Mouse (Mus musculus) testis, adult 2 months (tissue): ENCODE measurements around the gene Gm11555. TPM values are rescaled to one million over a fixed set of nuclear protein-coding genes. Genes with fewer than 3 reads are reported as not detected.
"Not testable (repeated sequence)": the region's sequence is repeated elsewhere in the genome, so short reads cannot be mapped to it uniquely, and the experiment has no call there.

Source experiments
- H3K27ac ChIP-seq: fragments of 200-500 bp; 2 replicates; pipeline ENCODE4 v1.5.1; 2012; ENCODE audit warnings: low read depth, low read length; ENCODE audit not compliant: control insufficient read depth, insufficient read depth
- H3K27me3 ChIP-seq: fragments of 200-500 bp; 2 replicates; pipeline ENCODE4 v1.6.1; 2012; ENCODE audit warnings: mild to moderate bottlenecking, low read length, moderate library complexity; ENCODE audit not compliant: control insufficient read depth, insufficient read depth
- H3K36me3 ChIP-seq: fragments of 200-500 bp; 2 replicates; pipeline ENCODE4 v1.6.1; 2012; ENCODE audit warnings: mild to moderate bottlenecking, low read length; ENCODE audit not compliant: control insufficient read depth, insufficient read depth
- H3K4me1 ChIP-seq: fragments of 200-500 bp; 2 replicates; pipeline ENCODE4 v1.6.1; 2012; ENCODE audit warnings: low read length; ENCODE audit not compliant: control insufficient read depth, insufficient read depth
- H3K4me3 ChIP-seq: fragments of 200-500 bp; 2 replicates; pipeline ENCODE4 v1.5.1; 2012; ENCODE audit warnings: low read depth, mild to moderate bottlenecking, low read length, moderate library complexity, mixed read lengths; ENCODE audit not compliant: control insufficient read depth
- CTCF ChIP-seq: fragments of 200-500 bp; IDR thresholded peaks from 2 replicates; pipeline ENCODE4 v1.5.1; 2012; ENCODE audit warnings: low read depth, mild to moderate bottlenecking, inconsistent platforms, low read length, moderate library complexity; ENCODE audit not compliant: control insufficient read depth, insufficient read depth, insufficient replicate concordance
- POLR2A ChIP-seq: fragments of 200-500 bp; IDR thresholded peaks from 2 replicates; pipeline ENCODE4 v1.6.1; 2012; ENCODE audit warnings: low read depth, mild to moderate bottlenecking, inconsistent platforms, low read length, moderate library complexity; ENCODE audit not compliant: control insufficient read depth
- polyA plus RNA-seq: library from polyadenylated mRNA; depleted of rRNA; stranded (reverse); fragments of >200 nt; gene quantifications from 2 replicates; pipeline ENCODE4 v1.2.3, GENCODE M21; 2012

Gene Gm11555
- polyA plus RNA-seq, 1 experiment = not detected

GRCm38 (mm10) chr11:99657051-99657450, 7.0 kb upstream of the Gm11555 start:
- H3K4me1 ChIP-seq = no peaks in the 10 kb centered on the region
- TF ChIP-seq CTCF = no peak
- no peak for TF ChIP-seq POLR2A
- H3K27ac ChIP-seq = no peak overlapping the region
- H3K36me3 ChIP-seq = no peaks in the 10 kb centered on the region
- no peak overlapping the region for H3K4me3 ChIP-seq
- no peaks in the 10 kb centered on the region for H3K27me3 ChIP-seq

- Histone ChIP-seq H3K4me1 (0 out of 2 replicates have a peak, but pooled peaks cover 2% of the 10 kb centered on the region), H3K27ac (no peak overlapping the region), H3K36me3 (no peaks in the 10 kb centered on the region), H3K4me3 (no peak overlapping the region), H3K27me3 (no peaks in the 10 kb centered on the region)
- no peak for TF ChIP-seq CTCF
- TF ChIP-seq POLR2A = no peak
Measured at GRCm38 (mm10) chr11:99646444-99646843, 3.6 kb downstream of the Gm11555 start.

- Histone ChIP-seq H3K27ac (no peak overlapping the region), H3K4me3 (no peak overlapping the region), H3K36me3 (no peaks in the 10 kb centered on the region), H3K27me3 (no peaks in the 10 kb centered on the region), H3K4me1 (0 out of 2 replicates have a peak, but pooled peaks cover 2% of the 10 kb centered on the region)
- no peak for TF ChIP-seq POLR2A
- no peak for TF ChIP-seq CTCF
Measured at GRCm38 (mm10) chr11:99644351-99644750, 5.7 kb downstream of the Gm11555 start.

DNA sequence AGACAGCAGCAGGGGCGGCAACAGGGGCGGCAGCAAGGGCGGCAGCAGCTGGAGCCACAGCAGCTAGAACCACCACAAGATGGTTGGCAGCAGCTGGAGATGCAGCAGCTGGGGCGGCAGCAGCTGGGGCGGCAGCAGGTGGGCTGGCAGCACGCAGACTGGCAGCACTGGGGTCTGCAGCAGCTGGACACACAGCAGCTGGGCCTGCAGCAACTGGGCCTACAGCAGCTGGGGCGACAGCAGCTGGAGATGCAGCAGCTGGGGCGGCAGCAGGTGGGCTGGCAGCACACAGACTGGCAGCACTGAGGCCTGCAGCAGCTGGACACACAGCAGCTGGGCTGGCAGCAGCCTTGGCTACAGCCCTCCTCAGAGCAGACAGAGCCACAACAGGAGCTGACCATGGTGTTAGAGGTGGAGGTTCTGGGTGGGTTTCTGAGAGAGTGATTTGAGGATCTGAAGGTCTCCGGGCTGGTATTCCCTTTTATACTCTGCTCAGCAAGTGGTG, 6.3 kb downstream of the Gm11555 start, which contains the start of gene Krtap4-7:
TSS of gene Krtap4-7 (minus strand) at position 455 of the 505 bp plus-strand sequence.
- not testable (repeated sequence) for H3K36me3 ChIP-seq, H3K27me3 ChIP-seq, H3K4me3 ChIP-seq, H3K4me1 ChIP-seq, H3K27ac ChIP-seq

DNA sequence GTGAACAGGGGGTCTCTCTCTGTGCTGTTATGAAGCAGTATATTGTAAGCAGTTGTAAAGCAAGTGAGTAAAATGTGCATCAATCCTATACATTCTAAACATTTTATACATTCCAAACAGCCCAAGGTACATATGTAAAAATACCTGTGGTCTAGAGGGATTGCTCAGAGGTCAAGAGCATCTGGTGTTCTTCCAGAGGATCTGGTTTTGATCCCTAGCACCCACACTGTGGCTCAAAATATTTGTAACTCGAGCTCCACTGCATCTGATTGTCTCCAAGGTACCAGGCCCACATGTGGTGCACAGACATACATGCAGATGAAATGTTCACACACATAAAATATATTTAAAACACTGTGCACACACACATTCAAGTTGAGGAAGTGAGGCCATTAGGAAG, 9.1 kb downstream of the Gm11555 start:
- H3K27ac ChIP-seq = no peak overlapping the region
- peak overlapping the region; percentile 29; the same call in 1 of the 2 replicates for H3K4me3 ChIP-seq
- TF ChIP-seq CTCF = no peak
- TF ChIP-seq POLR2A = no peak
- H3K27me3 ChIP-seq = no peaks in the 10 kb centered on the region
- no peaks in the 10 kb centered on the region for H3K4me1 ChIP-seq
- no peaks in the 10 kb centered on the region for H3K36me3 ChIP-seq

- Histone ChIP-seq H3K4me3 (no peak overlapping the region), H3K27me3 (no peaks in the 10 kb centered on the region), H3K4me1 (no peaks in the 10 kb centered on the region), H3K36me3 (no peaks in the 10 kb centered on the region), H3K27ac (no peak overlapping the region)
- TF ChIP-seq CTCF = no peak
- TF ChIP-seq POLR2A = no peak
Measured at GRCm38 (mm10) chr11:99637086-99637485, 12.9 kb downstream of the Gm11555 start.

GRCm38 (mm10) chr11:99634653-99635134, 15.3 kb downstream of the Gm11555 start, which contains the start of gene Krtap4-2:
Gene Krtap4-2, minus strand, starts transcription at chr11:99635084.
- H3K36me3 ChIP-seq = no peaks in the 10 kb centered on the region
- no peak within 1 kb of the TSS for H3K27ac ChIP-seq
- H3K27me3 ChIP-seq = no peaks in the 10 kb centered on the region
- no peak within 1 kb of the TSS for H3K4me3 ChIP-seq
- no peak for TF ChIP-seq POLR2A
- TF ChIP-seq CTCF = no peak
- no peaks in the 10 kb centered on the region for H3K4me1 ChIP-seq

DNA sequence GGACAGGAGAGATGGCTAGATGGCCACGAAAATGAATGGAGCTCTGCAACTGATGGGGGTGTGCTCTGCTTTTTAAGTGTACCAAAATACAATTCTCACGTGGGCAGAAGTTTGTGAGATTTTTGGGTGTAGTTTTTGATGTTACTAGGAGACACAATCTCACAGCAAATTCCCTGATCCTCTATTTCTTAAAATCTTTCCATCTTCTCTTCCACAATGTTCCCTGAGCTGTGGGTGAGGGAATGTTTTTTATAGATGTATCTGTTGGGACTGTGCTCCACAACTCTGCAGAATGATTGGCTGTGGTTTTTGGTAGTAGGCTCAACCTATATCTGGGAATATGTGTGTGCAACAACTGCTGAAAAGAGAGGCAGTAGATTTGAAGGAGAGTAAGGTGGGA, 16.7 kb downstream of the Gm11555 start:
- no peak overlapping the region for H3K4me3 ChIP-seq
- H3K36me3 ChIP-seq = no peaks in the 10 kb centered on the region
- no peaks in the 10 kb centered on the region for H3K4me1 ChIP-seq
- H3K27me3 ChIP-seq = no peaks in the 10 kb centered on the region
- no peak for TF ChIP-seq POLR2A
- TF ChIP-seq CTCF = no peak
- no peak overlapping the region for H3K27ac ChIP-seq
